Mouse (Mus musculus) CH12.LX (cell line): ENCODE data around the gene Arfip2.

Experiments used
- BHLHE40 ChIP-seq: IDR thresholded peaks from 2 replicates; pipeline ENCODE4 v1.6.1; 2011; ENCODE audit warnings: mild to moderate bottlenecking, low read depth, low read length, improper control_type of control experiment
- CTCF ChIP-seq, 2 experiments: IDR thresholded peaks in 1 of 2; conservative IDR thresholded peaks in 1 of 2; 2 replicates each; pipeline ENCODE4 v1.5.1; 2011 to 2012; ENCODE audit warnings: low read depth in 2 of 2, low read length in 2 of 2, improper control_type of control experiment in 1 of 2, inconsistent platforms in 1 of 2, mild to moderate bottlenecking in 1 of 2, moderate library complexity in 1 of 2
- E2F4 ChIP-seq: IDR thresholded peaks from 2 replicates; pipeline ENCODE4 v1.6.1; 2011; ENCODE audit warnings: low read depth, low read length, improper control_type of control experiment; ENCODE audit not compliant: insufficient replicate concordance
- HCFC1 ChIP-seq: IDR thresholded peaks from 2 replicates; pipeline ENCODE4 v1.6.1; 2012; ENCODE audit warnings: low read depth, mild to moderate bottlenecking, inconsistent platforms, low read length, improper control_type of control experiment
- JUND ChIP-seq: conservative IDR thresholded peaks from 2 replicates; pipeline ENCODE4 v1.6.1; 2011; ENCODE audit warnings: low read depth, low read length, improper control_type of control experiment
- MXI1 ChIP-seq: IDR thresholded peaks from 2 replicates; pipeline ENCODE4 v1.6.1; 2011; ENCODE audit warnings: mild to moderate bottlenecking, low read depth, low read length, improper control_type of control experiment
- POLR2A ChIP-seq: IDR thresholded peaks from 2 replicates; pipeline ENCODE4 v1.6.1; 2011; ENCODE audit warnings: low read depth, mild to moderate bottlenecking, improper control_type of control experiment, low read length

- no peak for TF ChIP-seq JUND
- no peak for TF ChIP-seq MXI1
- no peak for TF ChIP-seq POLR2A
- TF ChIP-seq E2F4: no peak
- TF ChIP-seq HCFC1: no peak
- TF ChIP-seq BHLHE40: no peak
- TF ChIP-seq CTCF (conservative IDR thresholded peaks at IDR 0.05 in 1 of 2, IDR thresholded peaks at IDR 0.05 in 1 of 2; ENCODE audit: low read depth in 2 of 2, low read length in 2 of 2): no peak
These were observed 45.5 kb upstream of the Arfip2 start for GRCm38 (mm10) chr7:105685541-105686197.
